Mouse (Mus musculus) urinary bladder, postnatal 0 days (tissue): Measurements from ENCODE around the gene Fam131b. TPM values are rescaled to one million over a fixed set of nuclear protein-coding genes. Genes with fewer than 3 reads are reported as not detected.

Experiments used
- polyA plus RNA-seq: library from polyadenylated mRNA; unstranded; fragments of >200 nt; fragmentation: Nextera tagmentation; extraction: Ambion mirVana; gene quantifications from 2 replicates; pipeline ENCODE4 v1.2.1, GENCODE M21; 2015

Gene Fam131b
- polyA plus RNA-seq: 0.08 and 0.11 TPM in 2 replicates

DNA sequence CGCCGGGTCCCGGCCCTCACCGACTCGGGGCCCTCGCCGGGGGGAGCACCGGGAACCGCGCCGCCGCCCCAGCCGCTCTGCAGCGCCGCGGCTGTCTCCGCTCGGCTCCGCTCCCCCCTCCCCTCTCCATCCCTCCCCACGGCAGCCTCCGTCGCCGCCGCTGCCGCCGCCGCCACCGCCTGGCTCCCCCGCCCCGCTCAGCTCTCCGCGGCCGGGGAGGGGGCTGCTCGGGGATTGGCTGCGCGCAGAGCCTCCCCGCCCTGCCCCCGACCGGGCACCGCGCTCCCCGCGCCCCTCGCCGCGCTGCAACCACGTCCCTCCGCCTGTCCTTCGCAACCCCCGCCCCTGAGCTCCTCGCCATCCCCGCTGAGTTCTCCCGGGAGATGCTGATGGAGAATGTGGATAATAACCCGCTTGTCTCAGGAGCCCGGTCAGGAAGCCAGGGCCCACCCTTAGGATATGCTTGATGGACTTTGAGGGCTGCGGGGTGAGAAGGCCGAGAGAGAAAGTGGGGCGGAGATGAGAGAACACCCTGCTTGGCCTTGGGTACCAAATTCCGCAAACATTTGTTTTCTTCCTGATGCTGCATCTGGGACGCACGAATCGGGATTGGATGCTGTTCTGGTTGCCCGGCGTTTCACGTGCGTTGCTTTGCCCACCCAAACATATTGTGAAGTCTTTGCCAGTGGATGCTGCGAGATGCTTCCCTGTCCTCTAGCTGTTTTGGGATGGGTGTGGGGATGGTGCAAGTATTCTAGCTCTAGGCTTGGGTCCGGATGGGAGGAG, at the start of gene Fam131b:
Fam131b (minus strand) TSS at position 162 of the 786 bp plus-strand sequence.

GRCm38 (mm10) chr6:42372816-42373547, 48.5 kb upstream of the Fam131b start, which contains the start of gene Epha1:
Gene Epha1 (minus strand): TSS chr6:42373268.

GRCm38 (mm10) chr6:42349426-42350020, 25.1 kb upstream of the Fam131b start, which contains the start of gene Zyx:
Gene Zyx (plus strand): TSS chr6:42349630.

GRCm38 (mm10) chr6:42286448-42286847, 38.0 kb downstream of the Fam131b start, which contains the start of gene Clcn1:
Gene Clcn1 (plus strand): TSS chr6:42286685.

Other genes starting within 250 kb of the Fam131b start
- not detected in 2 replicates for gene Tas2r139, start 183.7 kb downstream of the Fam131b start, polyA plus RNA-seq
- gene Tas2r144, start 109.3 kb downstream of the Fam131b start, polyA plus RNA-seq: not detected in 2 replicates
- 12.8 and 13.9 TPM in 2 replicates for gene Gstk1, start 78.7 kb downstream of the Fam131b start, polyA plus RNA-seq
- gene Tmem139, start 62.7 kb downstream of the Fam131b start, polyA plus RNA-seq: 1.3 and 1.8 TPM in 2 replicates
- gene Casp2, start 59.7 kb downstream of the Fam131b start, polyA plus RNA-seq: 16.1 and 16.6 TPM in 2 replicates
- gene Clcn1, start 38.0 kb downstream of the Fam131b start, polyA plus RNA-seq: not detected in 2 replicates
- 195 and 229 TPM in 2 replicates for gene Zyx, start 25.0 kb upstream of the Fam131b start, polyA plus RNA-seq
- gene Epha1, start 48.6 kb upstream of the Fam131b start, polyA plus RNA-seq: 11.4 and 12.5 TPM in 2 replicates
- not detected in 2 replicates for gene Tas2r143, start 75.6 kb upstream of the Fam131b start, polyA plus RNA-seq
- gene Tas2r135, start 80.8 kb upstream of the Fam131b start, polyA plus RNA-seq: not detected in 2 replicates
- gene Tas2r126, start 109.9 kb upstream of the Fam131b start, polyA plus RNA-seq: not detected in 2 replicates
- 0.07 TPM in 1 of 2 replicates, not detected in the other for gene Olfr458, start 140.6 kb upstream of the Fam131b start, polyA plus RNA-seq
- gene Olfr457, start 151.7 kb upstream of the Fam131b start, polyA plus RNA-seq: 0.05 TPM in 1 of 2 replicates, not detected in the other
- 0.12 TPM in 1 of 2 replicates, not detected in the other for gene Olfr456, start 162.6 kb upstream of the Fam131b start, polyA plus RNA-seq
- not detected in 2 replicates for gene Olfr455, start 222.9 kb upstream of the Fam131b start, polyA plus RNA-seq